Comparison of ENCODE assay signal across 8 mouse cellular contexts in genomic region chr17:26009540-26009939, GRCm38 (mm10). TPM values are rescaled to one million over a fixed set of nuclear protein-coding genes. Genes with fewer than 3 reads are reported as not detected.
DNase-seq lines count a peak whose midpoint lies in the region; ATAC-seq and TF ChIP-seq lines count a peak whose summit lies in the region.

No protein-coding gene starts in this region.

- no peaks in the 10 kb centered on the region for H3K4me1 ChIP-seq in embryonic facial prominence, embryonic 15.5 days
- H3K4me1 ChIP-seq in heart, embryonic 11.5 days (ENCODE audit: control insufficient read depth, insufficient read depth, low read length) = 0 out of 2 replicates have a peak, but pooled peaks cover 6% of the 10 kb centered on the region
- H3K4me1 ChIP-seq in kidney, postnatal 0 days (replicated peaks; ENCODE audit: insufficient read depth, low read length) = no peaks in the 10 kb centered on the region
- H3K4me1 ChIP-seq in liver, embryonic 11.5 days (replicated peaks; ENCODE audit: control insufficient read depth, insufficient read depth, low read length) = peaks cover 42% of the 10 kb centered on the region
- no peaks in the 10 kb centered on the region for H3K4me1 ChIP-seq in stomach, embryonic 16.5 days (ENCODE audit: control insufficient read depth, insufficient read depth, low read length)

- no peak overlapping the region for H3K4me3 ChIP-seq in embryonic facial prominence, embryonic 15.5 days (replicated peaks)
- no peak overlapping the region for H3K4me3 ChIP-seq in heart, embryonic 11.5 days (ENCODE audit: low read depth, low read length)
- H3K4me3 ChIP-seq in kidney, postnatal 0 days (replicated peaks; ENCODE audit: low read depth, low read length) = no peak overlapping the region
- H3K4me3 ChIP-seq in liver, embryonic 11.5 days (ENCODE audit: low read depth, low read length) = no peak overlapping the region
- H3K4me3 ChIP-seq in stomach, embryonic 16.5 days (replicated peaks; ENCODE audit: low read length) = no peak overlapping the region

- H3K9ac ChIP-seq in embryonic facial prominence, embryonic 15.5 days = no peak overlapping the region
- no peak overlapping the region for H3K9ac ChIP-seq in heart, embryonic 11.5 days (ENCODE audit: low read depth, low read length)
- no peak overlapping the region for H3K9ac ChIP-seq in kidney, postnatal 0 days (ENCODE audit: low read depth, low read length)
- H3K9ac ChIP-seq in liver, embryonic 11.5 days (ENCODE audit: low read depth, low read length) = no peak overlapping the region
- H3K9ac ChIP-seq in stomach, embryonic 16.5 days (ENCODE audit: low read length) = no peak overlapping the region

- no peak overlapping the region for H3K4me2 ChIP-seq in embryonic facial prominence, embryonic 15.5 days (replicated peaks)
- H3K4me2 ChIP-seq in heart, embryonic 11.5 days = no peak overlapping the region
- no peak overlapping the region for H3K4me2 ChIP-seq in kidney, postnatal 0 days (ENCODE audit: low read length)
- 0 out of 2 replicates have a peak overlapping the region, but pooled peaks have one; percentile 11 for H3K4me2 ChIP-seq in liver, embryonic 11.5 days
- H3K4me2 ChIP-seq in stomach, embryonic 16.5 days (ENCODE audit: low read depth, low read length) = no peak overlapping the region

- H3K27ac ChIP-seq in embryonic facial prominence, embryonic 15.5 days (replicated peaks) = no peak overlapping the region
- H3K27ac ChIP-seq in heart, embryonic 11.5 days (ENCODE audit: low read depth, low read length) = no peak overlapping the region
- no peak overlapping the region for H3K27ac ChIP-seq in kidney, postnatal 0 days
- H3K27ac ChIP-seq in liver, embryonic 11.5 days (ENCODE audit: low read depth, low read length) = no peak overlapping the region
- H3K27ac ChIP-seq in stomach, embryonic 16.5 days (ENCODE audit: low read length) = no peak overlapping the region

- 34% methylated on average over 4 of the region's 4 CpGs for WGBS in embryonic facial prominence, embryonic 15.5 days
- WGBS in heart, embryonic 11.5 days (ENCODE audit: insufficient replicate concordance) = 31% methylated on average over 4 of the region's 4 CpGs
- WGBS in kidney, postnatal 0 days = 35% methylated on average over 4 of the region's 4 CpGs
- WGBS in liver, embryonic 11.5 days = 30% methylated on average over 4 of the region's 4 CpGs
- WGBS in stomach, embryonic 16.5 days = 24% methylated on average over 4 of the region's 4 CpGs

- DNase-seq in CD4-positive helper T cell, adult 2 months (ENCODE audit: low read depth, low spot score) = peak; percentile 79
- peak; percentile 57 for DNase-seq in adrenal gland, postnatal 25 days
- DNase-seq in kidney, postnatal 0 days (ENCODE audit: low spot score) = peak; percentile 81
- peak; percentile 77 for DNase-seq in liver, embryonic 11.5 days (ENCODE audit: low spot score)
- peak; percentile 81 for DNase-seq in neural tube, embryonic 10.5 days (ENCODE audit: extremely low spot score, low spot score)

- TF ChIP-seq CTCF in kidney, postnatal 0 days (IDR thresholded peaks at IDR 0.05; ENCODE audit: low read depth) = peak; percentile 96

- no peaks in the 10 kb centered on the region for H3K27me3 ChIP-seq in embryonic facial prominence, embryonic 15.5 days
- no peaks in the 10 kb centered on the region for H3K27me3 ChIP-seq in heart, embryonic 11.5 days (ENCODE audit: control insufficient read depth, insufficient read depth, low read length)
- no peaks in the 10 kb centered on the region for H3K27me3 ChIP-seq in kidney, postnatal 0 days (ENCODE audit: insufficient read depth, low read length)
- no peaks in the 10 kb centered on the region for H3K27me3 ChIP-seq in liver, embryonic 11.5 days (replicated peaks; ENCODE audit: control insufficient read depth, insufficient read depth, low read length)
- no peaks in the 10 kb centered on the region for H3K27me3 ChIP-seq in stomach, embryonic 16.5 days (ENCODE audit: control insufficient read depth, insufficient read depth, low read length)

- H3K9me3 ChIP-seq in embryonic facial prominence, embryonic 15.5 days (replicated peaks) = no peaks in the 10 kb centered on the region
- no peaks in the 10 kb centered on the region for H3K9me3 ChIP-seq in heart, embryonic 11.5 days (replicated peaks; ENCODE audit: control insufficient read depth, low read length)
- H3K9me3 ChIP-seq in kidney, postnatal 0 days (replicated peaks; ENCODE audit: low read length) = no peaks in the 10 kb centered on the region
- no peaks in the 10 kb centered on the region for H3K9me3 ChIP-seq in liver, embryonic 11.5 days (ENCODE audit: control insufficient read depth, low read length)
- no peaks in the 10 kb centered on the region for H3K9me3 ChIP-seq in stomach, embryonic 16.5 days (replicated peaks; ENCODE audit: control insufficient read depth, low read length)

- 0 out of 2 replicates have a peak, but pooled peaks have one; percentile 41 for ATAC-seq in embryonic facial prominence, embryonic 15.5 days (ENCODE audit: insufficient number of reproducible peaks, low FRiP score, low TSS enrichment, low read depth)
- peak; percentile 40; the same call in 1 of the 2 replicates for ATAC-seq in heart, embryonic 11.5 days (replicated peaks; ENCODE audit: insufficient number of reproducible peaks, low FRiP score, low TSS enrichment)
- ATAC-seq in kidney, postnatal 0 days (replicated peaks; ENCODE audit: low FRiP score, low read depth) = peak; percentile 29; the same call in 1 of the 2 replicates
- peak; percentile 73 for ATAC-seq in liver, embryonic 11.5 days (replicated peaks; ENCODE audit: low FRiP score)
- peak; percentile 52 for ATAC-seq in stomach, embryonic 16.5 days (ENCODE audit: insufficient read depth, low FRiP score)

- H3K36me3 ChIP-seq in embryonic facial prominence, embryonic 15.5 days = peaks cover 49% of the 10 kb centered on the region
- peaks cover 8% of the 10 kb centered on the region; the same call in 1 of the 2 replicates for H3K36me3 ChIP-seq in heart, embryonic 11.5 days (ENCODE audit: control insufficient read depth, insufficient read depth, low read length)
- peaks cover 7% of the 10 kb centered on the region; the same call in 1 of the 2 replicates for H3K36me3 ChIP-seq in kidney, postnatal 0 days (ENCODE audit: insufficient read depth, low read length)
- peaks cover 2% of the 10 kb centered on the region; the same call in 1 of the 2 replicates for H3K36me3 ChIP-seq in liver, embryonic 11.5 days (ENCODE audit: control insufficient read depth, insufficient read depth, low read length)
- peaks cover 3% of the 10 kb centered on the region; the same call in 1 of the 2 replicates for H3K36me3 ChIP-seq in stomach, embryonic 16.5 days (ENCODE audit: control insufficient read depth, insufficient read depth, low read length)

RNA-seq across cellular contexts. Expression of gene Capn15, which starts 23.9 kb away (rescaled TPM):
- 22.8 and 24.5 TPM in 2 replicates for total RNA-seq in adrenal gland, postnatal 25 days (2021)
- 24.5 and 29.8 TPM in 2 replicates for polyA plus RNA-seq in embryonic facial prominence, embryonic 15.5 days (2015; fragmentation: Nextera tagmentation; extraction: Ambion mirVana)
- 12.7 and 15.2 TPM in 2 replicates for polyA plus RNA-seq in heart, embryonic 11.5 days (2014; fragmentation: Nextera tagmentation; extraction: Ambion mirVana)
- polyA plus RNA-seq in kidney, postnatal 0 days (2015; fragmentation: Nextera tagmentation; extraction: Ambion mirVana) = 17.0 and 19.8 TPM in 2 replicates
- 23.0 and 27.4 TPM in 2 replicates for polyA plus RNA-seq in liver, embryonic 11.5 days (2014; fragmentation: Nextera tagmentation; extraction: Ambion mirVana)
- 21.6 and 23.3 TPM in 2 replicates for polyA plus RNA-seq in stomach, embryonic 16.5 days (2015; fragmentation: Nextera tagmentation; extraction: Ambion mirVana)

RNA-seq across cellular contexts. Expression of gene A930017K11Rik, which starts 57.2 kb away (rescaled TPM):
- total RNA-seq in adrenal gland, postnatal 25 days (2021) = not detected in 2 replicates
- 0.24 and 0.28 TPM in 2 replicates for polyA plus RNA-seq in embryonic facial prominence, embryonic 15.5 days (2015; fragmentation: Nextera tagmentation; extraction: Ambion mirVana)
- 0.14 and 0.25 TPM in 2 replicates for polyA plus RNA-seq in heart, embryonic 11.5 days (2014; fragmentation: Nextera tagmentation; extraction: Ambion mirVana)
- polyA plus RNA-seq in kidney, postnatal 0 days (2015; fragmentation: Nextera tagmentation; extraction: Ambion mirVana) = 6.8 and 7.2 TPM in 2 replicates
- polyA plus RNA-seq in liver, embryonic 11.5 days (2014; fragmentation: Nextera tagmentation; extraction: Ambion mirVana) = 0.68 and 0.85 TPM in 2 replicates
- polyA plus RNA-seq in stomach, embryonic 16.5 days (2015; fragmentation: Nextera tagmentation; extraction: Ambion mirVana) = 0.11 and 0.31 TPM in 2 replicates

RNA-seq across cellular contexts. Expression of gene Rab11fip3, which starts 59.8 kb away (rescaled TPM):
- total RNA-seq in adrenal gland, postnatal 25 days (2021) = 22.7 and 25.2 TPM in 2 replicates
- 18.3 and 19.6 TPM in 2 replicates for polyA plus RNA-seq in embryonic facial prominence, embryonic 15.5 days (2015; fragmentation: Nextera tagmentation; extraction: Ambion mirVana)
- polyA plus RNA-seq in heart, embryonic 11.5 days (2014; fragmentation: Nextera tagmentation; extraction: Ambion mirVana) = 11.9 and 12.8 TPM in 2 replicates
- 35.3 and 40.2 TPM in 2 replicates for polyA plus RNA-seq in kidney, postnatal 0 days (2015; fragmentation: Nextera tagmentation; extraction: Ambion mirVana)
- 7.0 and 7.6 TPM in 2 replicates for polyA plus RNA-seq in liver, embryonic 11.5 days (2014; fragmentation: Nextera tagmentation; extraction: Ambion mirVana)
- 6.0 and 6.9 TPM in 2 replicates for polyA plus RNA-seq in stomach, embryonic 16.5 days (2015; fragmentation: Nextera tagmentation; extraction: Ambion mirVana)
